Mouse (Mus musculus): Measurements from ENCODE around the gene Cxcr5. TPM values are rescaled to one million over a fixed set of nuclear protein-coding genes. Genes with fewer than 3 reads are reported as not detected.

Gene Cxcr5
- total RNA-seq, 2 experiments from 2014 or later: not detected

DNA sequence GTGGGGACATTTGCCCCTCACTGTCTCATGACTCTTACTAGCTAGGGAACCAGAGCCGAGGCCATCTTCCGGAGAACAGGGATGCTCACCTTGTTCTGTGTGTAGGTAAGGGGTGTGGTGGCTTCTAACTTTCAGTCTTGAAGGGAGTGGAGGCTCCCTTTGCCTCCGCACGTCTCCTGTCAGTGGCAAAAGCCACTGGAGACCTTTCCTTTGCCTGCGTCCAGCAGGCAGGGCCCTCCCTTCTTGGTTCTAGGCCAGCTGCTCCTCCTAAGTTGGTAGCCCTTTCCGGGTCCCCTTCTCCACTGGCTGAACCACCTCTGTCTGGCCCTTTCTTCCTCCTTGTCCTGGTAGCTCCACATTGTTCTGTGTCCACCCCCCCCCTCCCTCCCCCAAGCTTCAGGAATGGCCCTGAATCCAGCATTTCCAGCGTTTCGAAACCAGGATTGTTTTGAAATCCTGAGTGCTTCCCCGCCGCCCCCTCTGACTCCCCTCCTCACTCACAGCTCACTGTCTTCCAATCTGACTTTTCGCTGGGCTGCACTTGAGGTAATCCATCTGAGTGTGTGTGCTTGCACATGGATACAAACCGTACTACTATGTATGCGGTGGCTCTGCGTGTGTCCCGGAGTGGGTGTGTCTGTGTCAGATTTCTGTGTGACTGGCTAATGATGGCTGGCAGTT lies 74.8 kb downstream of the Cxcr5 start:
- no peak for DNase-seq (ENCODE audit: low spot score in 2 of 2)
- intact Hi-C loops (cut with DNase I): no loop called here

DNA sequence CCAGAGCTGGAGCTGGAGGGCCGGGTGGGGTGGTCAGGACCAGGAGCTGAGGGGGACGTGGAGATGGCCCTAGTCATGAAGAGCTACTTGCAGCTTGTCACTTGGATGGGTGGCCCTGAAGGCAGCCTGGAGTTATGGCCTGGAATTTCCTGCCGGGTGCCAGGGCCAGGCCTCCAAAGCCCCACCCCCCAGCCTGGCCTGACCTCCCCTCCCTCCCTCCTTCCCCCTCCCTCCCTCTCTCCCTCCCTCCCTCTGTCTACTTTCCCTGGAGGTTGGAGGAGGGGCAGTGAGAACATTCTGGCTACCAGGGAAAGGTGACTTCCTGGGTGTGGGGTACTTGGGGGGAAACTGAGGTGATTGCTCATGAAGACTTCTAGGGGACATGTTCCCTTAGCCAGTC lies 75.3 kb downstream of the Cxcr5 start:
- intact Hi-C loops (cut with DNase I): no loop called here
- DNase-seq (ENCODE audit: low spot score in 2 of 2): no peak

DNA sequence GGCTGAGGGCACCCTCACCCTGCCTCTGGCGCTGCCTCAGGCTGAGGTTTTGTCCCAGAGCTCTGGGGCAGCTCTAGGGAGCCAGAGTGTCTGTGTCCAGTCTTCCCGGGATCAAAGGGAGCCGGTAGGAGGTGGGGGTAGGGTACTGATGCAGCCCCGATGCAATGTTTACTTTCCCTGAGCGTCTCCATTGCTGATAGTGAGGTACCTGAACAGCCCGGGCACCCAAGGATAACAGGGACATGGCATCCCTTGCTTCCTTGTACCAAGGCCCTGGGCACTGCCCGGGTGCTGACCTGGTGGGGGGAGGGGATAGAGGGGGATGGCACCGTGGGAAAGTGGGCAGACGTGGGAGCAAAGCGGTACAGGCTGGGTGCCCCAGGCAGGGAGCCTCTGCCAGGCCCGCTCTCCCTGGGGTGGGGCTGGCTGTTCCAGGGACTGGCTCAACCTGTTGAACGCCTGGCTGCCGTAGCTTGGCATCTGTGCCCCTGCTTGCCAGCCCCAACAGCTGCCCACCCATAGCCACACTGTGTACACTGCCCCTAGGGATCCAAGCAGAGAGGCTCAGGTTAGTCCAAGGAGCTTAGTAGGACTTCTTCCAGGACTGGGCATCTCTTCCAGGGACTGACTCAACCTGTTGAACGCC lies 76.0 kb downstream of the Cxcr5 start:
- DNase-seq (ENCODE audit: low spot score in 2 of 2): no peak
- intact Hi-C loops (cut with DNase I): no loop called here

DNA sequence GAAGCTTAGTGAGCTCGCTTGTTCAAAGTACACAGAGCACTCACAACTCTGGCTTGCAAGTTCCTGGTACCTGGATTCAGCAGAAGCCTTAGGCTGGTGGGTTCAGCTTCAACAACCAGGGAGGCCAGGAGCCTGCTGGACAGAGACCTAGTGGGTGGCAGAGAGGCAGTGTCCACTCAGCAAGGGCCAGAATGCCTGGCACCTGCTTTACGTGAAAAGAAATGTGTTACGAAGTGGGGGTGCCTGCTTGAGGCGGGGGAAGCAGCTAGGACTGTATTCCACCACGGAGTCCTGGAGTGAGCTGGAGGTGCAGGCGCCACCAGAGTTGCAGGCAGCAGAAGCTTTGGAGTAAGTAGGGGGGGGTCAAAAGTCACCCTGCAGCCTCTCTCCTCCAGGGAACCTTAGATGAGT lies 76.6 kb downstream of the Cxcr5 start:
- intact Hi-C loops (cut with DNase I): no loop called here
- no peak for DNase-seq (ENCODE audit: low spot score in 2 of 2)

DNA sequence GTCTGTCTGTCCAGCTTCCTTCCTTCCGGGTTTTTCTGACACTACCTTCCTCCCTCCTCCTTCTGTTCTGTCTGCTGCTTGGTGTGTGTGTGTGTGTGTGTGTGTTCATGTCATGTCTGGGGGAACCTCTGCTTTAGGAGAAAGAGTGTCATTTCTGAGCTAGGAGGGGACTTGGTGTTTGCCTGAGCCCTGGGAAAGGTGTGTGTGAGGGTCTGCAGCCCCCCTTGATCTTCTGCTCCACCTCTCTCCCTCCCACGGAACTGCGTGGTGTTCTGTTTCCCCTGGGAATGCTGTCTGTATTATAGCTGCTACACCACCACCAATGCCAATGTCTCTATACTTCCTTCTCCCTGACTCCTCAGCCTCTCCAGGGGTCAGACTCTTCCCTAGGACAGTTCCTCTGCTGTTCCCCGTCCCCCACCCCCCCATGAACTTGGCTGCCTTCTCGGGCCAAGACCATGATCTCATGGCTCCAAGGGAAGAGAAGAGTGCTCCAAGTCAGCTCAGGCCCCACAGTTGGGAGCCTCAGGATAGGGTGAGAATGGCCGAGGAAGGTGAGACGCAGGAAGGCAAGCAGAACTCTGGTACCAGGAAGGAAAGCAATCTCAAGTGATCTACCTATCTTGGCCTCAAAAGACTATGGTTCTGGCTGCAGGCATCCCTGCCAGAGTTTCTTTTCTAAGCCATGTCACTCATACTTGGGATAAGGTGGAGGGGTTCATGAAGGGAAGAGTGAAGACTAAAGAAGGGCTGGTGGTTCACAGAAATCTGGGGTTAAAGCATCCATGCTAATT lies 77.2 kb downstream of the Cxcr5 start:
- intact Hi-C loops (cut with DNase I): no loop called here
- DNase-seq (ENCODE audit: low spot score in 2 of 2): no peak

DNA sequence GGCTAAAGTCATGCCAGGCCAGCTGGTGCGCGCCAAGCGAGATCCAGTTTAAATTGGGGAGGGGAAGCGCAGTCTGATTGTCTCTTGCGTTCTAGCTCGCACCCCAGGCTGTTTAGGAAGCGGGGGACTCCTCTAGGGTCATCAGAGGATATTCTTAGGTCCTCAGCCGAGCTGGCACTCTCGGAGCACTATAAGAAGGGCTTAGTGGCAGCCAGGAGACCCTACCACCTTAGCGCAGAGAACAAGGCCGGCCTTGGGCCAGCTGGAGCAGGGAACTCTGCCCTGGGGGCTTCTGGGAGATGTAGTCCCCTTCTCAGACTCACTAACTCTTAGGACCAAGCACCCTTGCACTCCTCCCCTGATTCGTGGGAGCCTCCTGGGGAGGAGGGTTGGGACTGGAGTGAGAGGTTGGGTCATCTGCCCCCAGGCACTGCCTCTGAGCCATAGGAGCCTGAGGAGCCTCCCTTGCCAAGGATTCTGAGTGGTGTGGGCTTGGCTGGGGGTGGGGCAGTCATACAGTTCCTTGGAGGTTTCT lies 78.1 kb downstream of the Cxcr5 start:
- peak; percentile 65 to 66 for DNase-seq (ENCODE audit: low spot score in 2 of 2)
- intact Hi-C loops (cut with DNase I): no loop called here

DNA sequence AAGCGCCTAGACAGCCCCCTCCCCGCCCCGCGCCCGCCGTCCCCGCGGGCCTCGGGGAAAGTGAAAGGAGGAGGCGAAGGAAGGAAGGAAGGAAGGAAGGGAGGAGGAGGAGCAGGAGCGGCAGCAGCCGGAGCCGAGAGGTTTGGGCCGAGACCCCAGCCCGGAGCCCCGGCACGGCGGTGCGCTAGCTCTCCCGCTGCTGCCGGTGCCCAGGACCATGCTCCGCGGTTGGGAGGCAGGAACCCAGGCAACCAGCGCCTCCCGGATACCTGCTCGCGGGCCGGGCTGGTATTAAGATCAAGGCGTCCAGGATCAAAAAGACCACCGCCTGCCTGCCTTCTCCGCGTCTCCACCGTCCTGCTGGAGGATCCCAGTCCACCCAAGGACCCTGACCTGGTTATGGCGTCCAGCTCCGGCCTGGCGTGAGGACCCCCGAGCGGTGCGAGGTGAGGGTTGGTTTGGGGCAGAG lies 78.6 kb downstream of the Cxcr5 start:
- intact Hi-C loops (cut with DNase I): no loop called here
- DNase-seq (ENCODE audit: low spot score in 2 of 2): no peak

DNA sequence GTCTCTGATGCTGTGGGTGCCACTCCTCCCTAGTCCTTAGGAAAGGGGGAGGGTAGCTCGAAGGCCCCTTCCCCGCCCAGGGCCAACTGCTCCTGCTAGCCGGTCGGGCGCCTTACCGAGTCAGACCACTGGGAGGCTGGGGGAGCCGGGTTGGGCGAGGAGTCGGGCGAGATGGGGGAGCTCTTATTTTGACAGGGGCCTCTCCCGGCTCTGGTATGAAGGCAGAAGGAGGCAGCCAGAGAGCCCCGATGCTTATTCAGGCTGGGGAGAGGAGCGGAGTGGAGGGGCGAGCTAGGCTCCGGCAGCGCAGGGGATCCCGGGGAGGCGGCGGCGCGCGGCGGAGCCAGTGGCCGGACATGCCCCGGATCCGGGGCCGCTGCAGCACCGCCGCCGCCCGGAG lies 79.1 kb downstream of the Cxcr5 start, which contains the start of gene Bcl9l:
TSS of gene Bcl9l (plus strand) at position 274 of the 400 bp plus-strand sequence.
- intact Hi-C loops (cut with DNase I): loop anchor here (1.0 kb wide), 1 partner anchor 16 kb away; no protein-coding TSS in a partner anchor

DNA sequence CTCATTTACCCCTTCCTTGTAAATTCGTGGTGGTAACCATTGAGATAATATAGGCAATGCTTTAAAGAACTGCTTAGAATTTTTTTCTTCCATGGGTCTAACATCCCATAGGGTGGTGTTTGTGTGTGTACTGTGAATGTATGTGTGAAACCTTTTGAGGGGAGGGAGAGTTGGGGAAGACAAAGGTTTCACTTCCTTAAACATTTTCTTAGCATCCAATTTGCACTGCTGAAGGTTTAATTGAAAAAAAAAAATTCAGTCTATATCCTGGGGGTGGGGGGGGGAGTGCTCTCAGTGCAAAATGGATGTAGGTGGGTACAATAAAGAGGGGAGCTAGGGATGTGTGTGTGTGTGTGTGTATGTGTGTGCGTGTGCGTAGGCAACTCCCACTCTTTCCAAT lies 79.6 kb downstream of the Cxcr5 start:
- no peak for DNase-seq (ENCODE audit: low spot score in 2 of 2)
- intact Hi-C loops (cut with DNase I): loop anchor here (1.0 kb wide), 1 partner anchor 16 kb away; no protein-coding TSS in a partner anchor

More for the DNA sequence above, 79.1 kb downstream of the Cxcr5 start, which contains the start of gene Bcl9l:
- peak; percentile 92 to 94 for DNase-seq (ENCODE audit: low spot score in 2 of 2)

DNA sequence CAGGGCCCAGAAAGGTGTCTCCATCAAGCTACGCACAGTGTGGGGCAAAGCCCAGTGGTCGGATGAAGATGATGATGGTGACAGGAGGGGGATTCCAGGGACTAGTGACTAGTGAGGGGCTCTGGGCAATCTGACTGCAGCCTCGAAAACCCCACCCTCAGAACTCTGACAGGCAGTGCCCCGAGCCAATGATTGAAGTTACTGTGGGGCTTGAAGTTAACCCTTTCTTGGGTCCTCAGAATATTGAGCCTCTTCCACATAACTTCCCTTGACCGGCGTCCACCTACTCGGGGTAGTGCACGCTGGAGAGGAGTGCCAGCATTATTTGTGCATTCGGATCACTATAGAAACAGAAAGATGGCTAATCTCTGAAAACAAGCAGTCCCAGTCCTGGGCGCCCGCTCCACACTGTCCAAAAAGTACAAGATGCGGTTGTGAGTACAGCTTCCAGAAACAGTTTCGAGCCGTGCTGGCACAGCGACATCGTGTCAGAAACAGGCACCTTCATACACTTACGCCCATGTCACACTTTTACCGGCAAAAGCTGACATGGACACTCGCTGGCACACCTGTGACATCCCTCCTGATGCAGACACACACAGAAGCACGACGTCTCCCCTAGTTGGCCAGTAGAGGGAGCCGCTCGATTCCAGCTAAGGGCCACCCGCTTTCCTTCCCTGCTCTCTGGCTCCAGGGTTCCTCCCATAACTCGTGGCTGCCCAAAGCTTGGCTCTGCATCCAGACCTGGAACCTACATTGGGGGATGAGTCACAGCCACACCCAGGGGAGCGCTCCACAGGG lies 81.8 kb downstream of the Cxcr5 start:
- intact Hi-C loops (cut with DNase I): loop anchor here (2.0 kb wide), 1 partner anchor 23 kb away; no protein-coding TSS in a partner anchor
- peak; percentile 88 to 95 for DNase-seq (ENCODE audit: low spot score in 2 of 2)

DNA sequence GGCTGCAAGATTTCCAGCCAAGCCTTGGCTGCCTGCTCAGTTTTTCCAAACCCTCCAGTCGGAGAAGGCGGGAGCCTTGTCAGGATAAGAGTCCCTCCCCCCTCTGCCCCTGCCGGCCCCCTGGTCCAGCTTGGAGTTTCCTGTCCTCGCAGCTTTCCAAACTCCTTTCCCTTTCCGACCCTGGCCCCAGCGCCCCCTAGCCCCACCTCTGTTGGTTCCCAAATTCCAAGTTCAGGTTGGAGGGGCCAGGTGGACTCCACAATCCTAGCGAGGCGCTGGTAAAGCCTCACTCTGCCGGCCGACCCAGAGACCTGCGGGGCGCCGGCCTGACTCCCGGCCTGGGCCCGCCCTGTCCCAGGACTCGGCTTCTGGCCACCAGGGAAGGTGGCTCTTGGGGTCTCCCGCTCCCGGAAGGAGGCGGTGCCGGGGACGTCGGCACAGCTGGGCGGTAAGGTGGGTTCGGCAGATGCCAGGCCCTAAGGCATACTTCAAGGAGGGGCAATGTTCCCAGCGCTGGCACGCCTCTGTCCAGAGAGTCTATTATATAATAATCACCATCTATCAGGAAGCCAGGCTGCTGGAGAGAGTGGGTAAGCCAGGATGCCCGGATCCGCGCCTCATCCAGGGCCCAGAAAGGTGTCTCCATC lies 82.6 kb downstream of the Cxcr5 start:
- DNase-seq (ENCODE audit: low spot score in 2 of 2): peak; percentile 64 to 74
- intact Hi-C loops (cut with DNase I): loop anchor here (2.0 kb wide), 1 partner anchor 22 kb away; no protein-coding TSS in a partner anchor

DNA sequence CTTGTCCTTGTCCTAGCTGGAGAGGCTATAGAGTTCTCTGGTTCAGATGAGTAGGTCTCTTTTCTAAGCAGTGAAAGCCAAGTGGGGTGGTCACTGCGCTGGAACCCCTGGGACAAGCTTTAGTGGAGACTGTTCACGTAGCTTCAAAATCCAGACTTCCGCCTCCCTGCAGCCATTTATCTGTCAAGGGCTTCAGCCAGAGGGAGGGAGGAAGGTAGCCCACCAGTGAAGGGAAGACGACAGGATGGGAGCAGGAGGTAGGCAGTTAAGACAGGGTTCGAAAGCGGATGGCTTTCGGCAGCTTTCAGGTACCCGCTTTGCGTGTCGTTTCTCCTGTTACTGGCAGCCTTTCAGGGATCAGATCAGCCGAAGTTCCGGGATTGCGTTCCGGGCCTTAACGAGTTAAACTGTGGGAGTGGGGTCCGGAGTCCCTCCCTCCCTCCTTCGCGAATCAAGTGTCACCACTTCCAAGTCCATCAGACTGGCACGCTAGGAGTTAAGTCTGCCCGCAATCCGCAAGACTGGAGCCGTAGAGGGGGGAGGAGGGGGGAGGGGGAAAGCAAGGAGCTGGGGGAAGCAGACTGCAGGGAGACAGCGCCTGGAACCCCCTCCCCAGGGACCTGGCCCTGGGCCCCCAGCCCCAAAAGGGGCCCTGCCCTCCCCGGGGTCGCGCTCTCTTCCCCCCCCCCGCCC lies 83.3 kb downstream of the Cxcr5 start:
- DNase-seq (ENCODE audit: low spot score in 2 of 2): peak; percentile 70 to 79
- intact Hi-C loops (cut with DNase I): loop anchor here (2.0 kb wide), 1 partner anchor 22 kb away; no protein-coding TSS in a partner anchor

DNA sequence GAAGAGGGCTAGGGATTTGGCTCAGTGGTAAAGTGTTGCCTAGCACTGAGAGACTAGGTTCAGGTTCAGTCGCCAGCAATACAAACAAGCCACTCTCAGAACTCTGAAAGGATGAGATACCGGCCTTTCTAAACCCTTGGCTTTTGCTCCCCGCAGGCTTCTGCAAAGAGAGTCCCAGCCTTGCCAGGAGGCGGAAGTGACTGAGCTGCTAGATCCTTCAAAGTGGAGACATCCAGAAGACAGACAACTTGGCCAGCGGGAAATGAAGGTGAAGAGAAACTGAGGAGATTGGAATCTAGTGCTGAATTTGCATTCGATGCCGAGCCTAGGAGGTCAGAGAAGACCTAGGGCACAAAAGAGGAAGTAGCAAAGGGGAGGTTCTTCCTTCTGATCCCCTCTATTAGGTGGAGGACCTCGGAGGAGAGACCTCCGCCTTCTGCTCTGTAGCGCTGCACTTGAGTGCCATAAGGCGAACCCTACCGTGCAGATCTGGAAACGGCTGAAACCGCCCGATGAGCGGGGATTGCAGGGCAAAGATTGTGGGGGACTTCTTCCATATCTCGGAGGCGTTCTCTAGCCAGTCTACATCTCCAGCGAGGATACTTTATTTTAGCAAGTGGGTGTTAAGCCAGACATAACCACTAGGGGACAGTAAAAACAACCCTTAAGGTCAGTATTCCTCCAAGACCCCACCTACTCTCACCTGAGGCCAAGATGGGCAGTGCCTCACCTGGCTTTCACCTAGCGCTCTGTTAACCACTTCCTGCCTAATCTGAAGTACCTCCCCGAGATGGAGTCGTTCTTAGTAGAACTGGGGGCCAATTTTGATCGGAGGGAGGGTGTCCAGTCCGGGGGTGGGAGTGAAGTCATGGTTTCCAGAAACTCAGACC lies 84.1 kb downstream of the Cxcr5 start:
- peak; percentile 64 to 80 for DNase-seq (ENCODE audit: low spot score in 2 of 2)
- intact Hi-C loops (cut with DNase I): loop anchor here (2.0 kb wide), 1 partner anchor 21 kb away; no protein-coding TSS in a partner anchor

DNA sequence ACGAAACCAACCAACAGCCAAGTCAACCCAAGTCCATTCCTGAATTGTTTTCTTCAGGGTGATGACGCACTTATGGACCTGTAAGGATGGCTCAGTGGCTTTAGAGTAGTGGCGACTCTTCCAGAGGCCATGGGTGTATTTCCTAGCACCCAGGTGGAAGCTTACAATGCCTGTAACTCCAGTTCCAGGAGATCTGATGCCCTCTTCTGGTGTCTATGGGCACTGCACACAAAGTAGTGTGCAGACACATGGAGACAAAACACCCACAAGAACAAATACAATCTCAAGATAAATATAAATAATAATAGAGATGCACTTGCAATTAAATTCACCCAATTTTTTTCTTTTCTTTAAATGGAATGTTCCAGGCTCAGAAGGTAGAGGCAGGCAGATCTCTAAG lies 85.7 kb downstream of the Cxcr5 start:
- intact Hi-C loops (cut with DNase I): no loop called here

DNA sequence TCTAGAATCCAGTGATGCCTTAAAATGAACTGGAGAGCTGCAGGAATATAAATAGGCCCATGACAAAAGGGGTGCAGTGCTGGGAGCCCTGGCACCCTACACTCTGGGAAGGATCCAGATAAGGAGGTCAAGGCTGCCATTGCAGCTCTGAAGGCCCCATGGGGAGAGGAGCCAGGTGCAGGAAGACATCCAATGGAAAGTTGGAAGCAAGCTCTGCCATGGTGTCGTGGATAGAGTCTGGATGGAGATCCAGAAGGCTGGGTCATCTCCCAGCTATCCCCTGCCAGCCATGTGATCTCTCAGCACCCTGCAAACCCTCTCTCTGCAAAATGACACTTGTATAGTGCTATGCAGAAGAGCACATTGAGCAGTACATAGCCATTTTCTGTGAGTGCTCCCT lies 87.3 kb downstream of the Cxcr5 start:
- DNase-seq (ENCODE audit: low spot score in 2 of 2): no peak
- intact Hi-C loops (cut with DNase I): no loop called here

More for the DNA sequence above, 85.7 kb downstream of the Cxcr5 start:
- DNase-seq (ENCODE audit: low spot score in 2 of 2): no peak

DNA sequence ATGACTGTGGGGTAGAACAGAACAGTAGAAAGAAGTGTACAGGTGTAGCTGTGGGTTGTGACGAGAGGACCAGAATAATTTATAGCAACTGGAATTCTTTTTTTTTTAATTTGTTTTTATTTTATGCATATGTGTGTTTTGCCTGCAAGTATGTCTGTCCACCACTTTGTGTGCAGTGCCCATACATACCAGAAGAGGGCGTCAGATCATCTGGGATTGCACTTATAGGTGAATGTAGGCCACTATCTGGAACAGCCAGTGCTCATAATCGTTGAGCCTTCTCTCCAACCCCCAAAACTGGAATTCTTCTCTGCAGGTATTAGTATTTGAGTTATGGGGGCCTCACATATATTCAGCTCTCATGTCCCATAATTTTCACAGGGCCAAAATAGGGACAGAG lies 88.5 kb downstream of the Cxcr5 start:
- no peak for DNase-seq (ENCODE audit: low spot score in 2 of 2)
- intact Hi-C loops (cut with DNase I): no loop called here

DNA sequence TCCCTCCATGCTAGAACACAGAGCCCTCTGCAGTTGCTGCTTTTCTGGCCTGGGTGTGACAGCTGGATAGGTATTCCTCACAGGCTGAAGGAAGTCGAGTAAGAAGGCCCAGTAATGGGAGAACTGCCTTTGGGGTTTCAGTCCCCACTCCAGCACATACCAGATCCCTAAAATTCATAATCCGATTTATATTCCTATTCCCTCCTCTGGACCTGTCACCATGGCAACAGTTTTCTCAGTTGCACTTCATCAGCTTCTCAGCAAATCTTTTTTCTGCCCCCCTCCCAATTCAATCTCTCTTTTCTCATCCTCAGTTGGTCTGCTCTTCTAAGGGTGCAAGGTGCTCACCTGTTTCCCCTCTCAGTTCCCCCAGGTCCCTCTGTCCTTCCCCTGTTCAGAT lies 92.9 kb downstream of the Cxcr5 start:
- intact Hi-C loops (cut with DNase I): no loop called here
- peak in 1 of 2 experiments; percentile 52 for DNase-seq (ENCODE audit: low spot score in 2 of 2)

All from left cerebral cortex, postnatal 25 days (tissue).